Mouse (Mus musculus) kidney, adult 18-20 months (tissue): ENCODE results near the gene Wdpcp.

Source experiments
- DNase-seq: peaks from one replicate; pipeline ENCODE4 v3.0.0; 2021

Gene Wdpcp

GRCm38 (mm10) chr11:21763201-21763600, 191.2 kb downstream of the Wdpcp start:
- DNase-seq, result no peak

- no peak for DNase-seq
These were observed 216.8 kb downstream of the Wdpcp start for GRCm38 (mm10) chr11:21788831-21789230.

GRCm38 (mm10) chr11:21824941-21825340, 252.9 kb downstream of the Wdpcp start:
- no peak for DNase-seq

GRCm38 (mm10) chr11:21826521-21826920, 254.5 kb downstream of the Wdpcp start:
- DNase-seq, result no peak

- no peak for DNase-seq
These were observed 275.0 kb downstream of the Wdpcp start for GRCm38 (mm10) chr11:21847040-21847439.

- DNase-seq, result no peak
These were observed 292.0 kb downstream of the Wdpcp start for GRCm38 (mm10) chr11:21864000-21864399.

- no peak for DNase-seq
These were observed 292.5 kb downstream of the Wdpcp start for GRCm38 (mm10) chr11:21864516-21864915.

GRCm38 (mm10) chr11:21868675-21869074, 296.6 kb downstream of the Wdpcp start:
- DNase-seq, result no peak

- DNase-seq, result no peak
These were observed 298.8 kb downstream of the Wdpcp start for GRCm38 (mm10) chr11:21870863-21871262.

- DNase-seq, result no peak
These were observed 299.7 kb downstream of the Wdpcp start for GRCm38 (mm10) chr11:21871728-21872127.

- no peak for DNase-seq
These were observed 303.0 kb downstream of the Wdpcp start for GRCm38 (mm10) chr11:21875077-21875476.

GRCm38 (mm10) chr11:21894696-21895095, 322.7 kb downstream of the Wdpcp start:
- DNase-seq, result no peak

- no peak for DNase-seq
These were observed 350.5 kb downstream of the Wdpcp start for GRCm38 (mm10) chr11:21922531-21922930.
